Mouse (Mus musculus) c-Kit-positive CD71-positive TER-119-negative erythroid progenitor cells, embryonic 14.5 days (primary cell): ENCODE measurements around the gene Aim2.
"Not testable (repeated sequence)": the region's sequence is repeated elsewhere in the genome, so short reads cannot be mapped to it uniquely, and the experiment has no call there.

Experiments
- DNase-seq: peaks from one replicate; pipeline ENCODE4 v3.0.0-alpha.2; 2013; ENCODE audit warnings: low read depth

Aim2 gene

DNA sequence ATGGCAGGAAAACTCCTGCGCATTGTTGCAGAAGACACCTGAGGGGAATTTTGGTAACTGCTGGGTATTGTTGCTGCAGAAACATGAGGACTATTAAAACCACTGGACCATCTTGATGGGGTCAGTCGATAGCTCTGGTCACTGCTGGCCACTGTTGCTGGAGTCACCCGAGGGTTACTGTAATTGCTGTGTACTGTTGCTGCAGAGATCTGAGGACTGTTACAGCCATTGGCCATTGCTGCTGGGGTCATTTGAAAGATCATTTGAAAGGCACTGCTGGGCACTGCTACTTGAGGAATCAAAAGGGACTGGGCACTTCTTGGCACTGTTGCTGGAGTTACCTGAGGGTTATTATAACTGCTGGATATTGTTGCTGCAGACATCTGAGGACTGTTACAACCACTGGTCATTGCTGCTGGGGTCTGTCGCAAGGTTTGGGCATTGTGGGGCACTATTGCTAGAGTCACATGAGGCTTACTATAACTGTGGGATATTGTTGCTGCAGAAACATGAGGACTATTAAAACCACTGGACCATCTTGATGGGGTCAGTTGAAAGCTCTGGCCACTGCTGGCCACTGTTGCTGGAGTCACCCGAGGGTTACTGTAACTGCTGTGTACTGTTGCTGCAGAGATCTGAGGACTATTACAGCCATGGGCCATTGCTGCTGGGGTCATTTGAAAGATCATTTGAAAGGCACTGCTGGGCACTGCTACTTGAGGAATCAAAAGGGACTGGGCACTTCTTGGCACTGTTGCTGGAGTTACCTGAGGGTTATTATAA, 129.9 kb downstream of the Aim2 start:
- DNase-seq, result not testable (repeated sequence)

DNA sequence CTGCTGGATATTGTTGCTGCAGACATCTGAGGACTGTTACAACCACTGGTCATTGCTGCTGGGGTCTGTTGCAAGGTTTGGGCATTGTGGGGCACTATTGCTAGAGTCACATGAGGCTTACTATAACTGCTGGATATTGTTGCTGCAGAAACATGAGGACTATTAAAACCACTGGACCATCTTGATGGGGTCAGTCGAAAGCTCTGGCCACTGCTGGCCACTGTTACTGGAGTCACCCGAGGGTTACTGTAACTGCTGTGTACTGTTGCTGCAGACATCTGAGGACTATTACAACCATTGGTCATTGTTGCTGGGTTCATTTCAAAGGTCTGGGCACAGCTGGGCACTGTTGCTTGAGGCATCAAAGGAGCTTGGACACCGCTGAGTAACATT, 130.5 kb downstream of the Aim2 start:
- not testable (repeated sequence) for DNase-seq

DNA sequence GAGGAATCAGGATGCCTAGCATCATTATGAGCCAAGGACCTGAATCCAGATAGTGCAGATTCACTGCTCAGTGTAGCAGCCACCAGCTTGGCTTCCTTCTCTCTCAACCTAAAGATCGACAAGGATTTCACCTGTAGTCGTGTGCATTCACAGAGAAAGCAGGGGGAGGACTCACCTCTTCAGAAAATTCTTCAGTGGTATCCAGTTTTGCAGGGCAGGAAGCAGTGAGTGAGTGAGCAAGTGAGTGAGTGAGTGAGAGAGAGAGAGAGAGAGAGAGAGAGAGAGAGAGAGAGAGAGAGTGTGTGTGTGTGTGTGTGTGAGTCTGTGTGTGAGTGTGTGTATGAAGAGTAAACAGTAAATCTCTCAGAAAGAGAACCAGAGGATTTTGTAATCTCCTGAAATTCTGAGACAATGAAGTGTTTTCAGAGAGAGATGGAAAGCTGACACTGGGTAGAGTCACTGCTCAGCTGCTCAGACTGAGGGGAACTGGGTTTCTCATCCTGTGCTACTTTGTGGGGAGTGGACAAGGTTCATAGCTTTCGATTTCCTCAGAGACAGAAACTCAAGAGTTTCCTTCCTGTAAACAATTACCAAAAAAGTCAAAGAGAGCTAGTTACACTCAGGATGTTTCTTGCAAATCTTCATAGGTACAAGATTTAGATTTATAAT, 140.3 kb downstream of the Aim2 start, which contains the start of gene Ifi206:
Ifi206 (minus strand) TSS at position 230 of the 669 bp plus-strand sequence.
- DNase-seq, result not testable (repeated sequence)

DNA sequence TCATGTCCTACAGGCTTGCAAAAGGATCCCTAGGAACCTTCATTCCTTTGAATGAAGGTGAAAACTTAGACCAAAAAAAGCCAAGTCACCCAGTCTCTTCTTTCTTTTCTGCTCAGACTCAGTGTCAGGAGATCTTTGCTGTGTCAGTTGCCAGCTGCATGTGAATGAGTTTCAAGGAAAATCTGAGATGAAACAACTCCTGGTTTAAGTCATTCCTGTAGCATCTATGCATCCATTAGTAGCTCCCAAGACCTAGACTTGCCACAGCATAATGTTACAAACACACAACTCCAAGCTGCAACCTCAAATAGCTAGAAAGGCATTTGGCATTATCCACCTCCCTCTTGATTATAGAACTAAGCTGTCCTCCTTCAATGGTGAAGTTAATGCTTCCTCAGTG, 140.8 kb downstream of the Aim2 start:
- DNase-seq, result not testable (repeated sequence)

DNA sequence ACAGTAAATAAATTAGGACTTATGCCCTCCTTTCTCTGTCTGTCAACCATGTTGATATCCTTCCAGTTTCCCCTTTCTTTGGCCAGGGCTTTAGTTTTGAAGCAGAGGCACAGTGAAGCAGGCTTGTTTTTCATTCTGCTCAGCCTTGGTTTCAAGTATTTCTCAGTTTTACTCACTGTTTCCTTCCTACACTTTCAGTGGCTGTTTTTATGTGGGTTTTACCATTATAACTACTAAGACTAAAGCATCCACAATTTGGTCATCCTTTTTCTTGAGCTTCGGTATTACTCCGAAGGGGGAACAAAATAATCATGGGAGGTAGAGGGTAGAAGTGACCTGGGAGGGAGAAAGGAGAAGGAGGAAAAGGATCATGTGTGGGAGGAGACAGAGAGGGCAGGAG, 159.9 kb downstream of the Aim2 start:
- not testable (repeated sequence) for DNase-seq
